Mouse (Mus musculus): ENCODE data around the gene Snd1. TPM values are rescaled to one million over a fixed set of nuclear protein-coding genes. Genes with fewer than 3 reads are reported as not detected.

The Snd1 gene
- polyA plus RNA-seq, 1 experiment from 2014 or later: 104 TPM

- Histone ChIP-seq H3K27ac (ENCODE audit: low read depth, low read length) (no peak overlapping the region), H3K36me3 (ENCODE audit: control insufficient read depth, insufficient read depth, low read length) (no peaks in the 10 kb centered on the region), H3K9ac (ENCODE audit: low read length) (no peak overlapping the region), H3K27me3 (ENCODE audit: control insufficient read depth, insufficient read depth, low read length) (peaks cover 24% of the 10 kb centered on the region), H3K4me2 (ENCODE audit: low read depth, low read length, severe bottlenecking) (no peak overlapping the region), H3K4me1 (replicated peaks; ENCODE audit: control insufficient read depth, insufficient read depth, low read length) (no peaks in the 10 kb centered on the region), H3K4me3 (ENCODE audit: low read depth, low read length) (no peak overlapping the region), H3K9me3 (ENCODE audit: control insufficient read depth, low read length) (no peaks in the 10 kb centered on the region)
- no peak for ATAC-seq (replicated peaks; ENCODE audit: low FRiP score)
- DNase-seq (ENCODE audit: low spot score): no peak
- WGBS: 13% methylated on average over 5 of the region's 5 CpGs
Measured at GRCm38 (mm10) chr6:28450481-28450880, 24.5 kb upstream of the Snd1 start.

- Histone ChIP-seq H3K4me1 (replicated peaks; ENCODE audit: control insufficient read depth, insufficient read depth, low read length) (no peaks in the 10 kb centered on the region), H3K4me3 (ENCODE audit: low read depth, low read length) (no peak overlapping the region), H3K36me3 (ENCODE audit: control insufficient read depth, insufficient read depth, low read length) (no peaks in the 10 kb centered on the region), H3K27me3 (ENCODE audit: control insufficient read depth, insufficient read depth, low read length) (peaks cover 24% of the 10 kb centered on the region), H3K9me3 (ENCODE audit: control insufficient read depth, low read length) (no peaks in the 10 kb centered on the region), H3K9ac (ENCODE audit: low read length) (no peak overlapping the region), H3K4me2 (ENCODE audit: low read depth, low read length, severe bottlenecking) (no peak overlapping the region), H3K27ac (ENCODE audit: low read depth, low read length) (no peak overlapping the region)
- 7% methylated on average over 12 of the region's 12 CpGs for WGBS
- ATAC-seq (replicated peaks; ENCODE audit: low FRiP score) (no peak), DNase-seq (ENCODE audit: low spot score) (no peak)
Measured at GRCm38 (mm10) chr6:28450977-28451376, 24.0 kb upstream of the Snd1 start.

GRCm38 (mm10) chr6:28459221-28459668, 15.7 kb upstream of the Snd1 start:
- no peaks in the 10 kb centered on the region for H3K27me3 ChIP-seq (ENCODE audit: control insufficient read depth, insufficient read depth, low read length)
- no peaks in the 10 kb centered on the region for H3K4me1 ChIP-seq (replicated peaks; ENCODE audit: control insufficient read depth, insufficient read depth, low read length)
- DNase-seq (ENCODE audit: low spot score) (no peak), ATAC-seq (replicated peaks; ENCODE audit: low FRiP score) (no peak)
- no peaks in the 10 kb centered on the region for H3K36me3 ChIP-seq (ENCODE audit: control insufficient read depth, insufficient read depth, low read length)
- H3K9me3 ChIP-seq (ENCODE audit: control insufficient read depth, low read length): no peaks in the 10 kb centered on the region
- H3K4me2 ChIP-seq (ENCODE audit: low read depth, low read length, severe bottlenecking): no peak overlapping the region
- H3K4me3 ChIP-seq (ENCODE audit: low read depth, low read length): no peak overlapping the region
- H3K27ac ChIP-seq (ENCODE audit: low read depth, low read length): no peak overlapping the region
- H3K9ac ChIP-seq (ENCODE audit: low read length): no peak overlapping the region

GRCm38 (mm10) chr6:28460534-28460933, 14.4 kb upstream of the Snd1 start:
- DNase-seq (ENCODE audit: low spot score) (peak; percentile 79), ATAC-seq (replicated peaks; ENCODE audit: low FRiP score) (no peak)
- Histone ChIP-seq H3K4me3 (ENCODE audit: low read depth, low read length) (no peak overlapping the region), H3K27ac (ENCODE audit: low read depth, low read length) (no peak overlapping the region), H3K9me3 (ENCODE audit: control insufficient read depth, low read length) (no peaks in the 10 kb centered on the region), H3K4me1 (replicated peaks; ENCODE audit: control insufficient read depth, insufficient read depth, low read length) (no peaks in the 10 kb centered on the region), H3K9ac (ENCODE audit: low read length) (no peak overlapping the region), H3K36me3 (ENCODE audit: control insufficient read depth, insufficient read depth, low read length) (no peaks in the 10 kb centered on the region), H3K4me2 (ENCODE audit: low read depth, low read length, severe bottlenecking) (no peak overlapping the region), H3K27me3 (ENCODE audit: control insufficient read depth, insufficient read depth, low read length) (no peaks in the 10 kb centered on the region)
- 8% methylated on average over 5 of the region's 5 CpGs for WGBS

- H3K4me2 ChIP-seq (ENCODE audit: low read depth, low read length, severe bottlenecking): no peak overlapping the region
- 69% methylated on average over 6 of the region's 6 CpGs for WGBS
- H3K27me3 ChIP-seq (ENCODE audit: control insufficient read depth, insufficient read depth, low read length): no peaks in the 10 kb centered on the region
- DNase-seq (ENCODE audit: low spot score): no peak
- H3K27ac ChIP-seq (ENCODE audit: low read depth, low read length): no peak overlapping the region
- no peak overlapping the region for H3K9ac ChIP-seq (ENCODE audit: low read length)
- no peaks in the 10 kb centered on the region for H3K36me3 ChIP-seq (ENCODE audit: control insufficient read depth, insufficient read depth, low read length)
- H3K4me1 ChIP-seq (replicated peaks; ENCODE audit: control insufficient read depth, insufficient read depth, low read length): no peaks in the 10 kb centered on the region
- ATAC-seq (replicated peaks; ENCODE audit: low FRiP score): no peak
- H3K9me3 ChIP-seq (ENCODE audit: control insufficient read depth, low read length): no peaks in the 10 kb centered on the region
- H3K4me3 ChIP-seq (ENCODE audit: low read depth, low read length): no peak overlapping the region
Measured at GRCm38 (mm10) chr6:28464630-28465029, 10.3 kb upstream of the Snd1 start.

GRCm38 (mm10) chr6:28470017-28470602, 4.8 kb upstream of the Snd1 start:
- WGBS: 71% methylated on average over 4 of the region's 4 CpGs
- no peak overlapping the region for H3K9ac ChIP-seq (ENCODE audit: low read length)

GRCm38 (mm10) chr6:28470621-28471020, 4.3 kb upstream of the Snd1 start:
- Histone ChIP-seq H3K4me2 (ENCODE audit: low read depth, low read length, severe bottlenecking) (no peak overlapping the region), H3K9ac (ENCODE audit: low read length) (no peak overlapping the region), H3K4me3 (ENCODE audit: low read depth, low read length) (no peak overlapping the region), H3K36me3 (ENCODE audit: control insufficient read depth, insufficient read depth, low read length) (no peaks in the 10 kb centered on the region), H3K27ac (ENCODE audit: low read depth, low read length) (no peak overlapping the region), H3K9me3 (ENCODE audit: control insufficient read depth, low read length) (no peaks in the 10 kb centered on the region), H3K27me3 (ENCODE audit: control insufficient read depth, insufficient read depth, low read length) (no peaks in the 10 kb centered on the region), H3K4me1 (replicated peaks; ENCODE audit: control insufficient read depth, insufficient read depth, low read length) (no peaks in the 10 kb centered on the region)
- WGBS: 81% methylated on average over 5 of the region's 5 CpGs
- no peak for ATAC-seq (replicated peaks; ENCODE audit: low FRiP score)
- DNase-seq (ENCODE audit: low spot score): no peak

More at GRCm38 (mm10) chr6:28470017-28470602, 4.8 kb upstream of the Snd1 start:
- Histone ChIP-seq H3K4me3 (ENCODE audit: low read depth, low read length) (no peak overlapping the region), H3K27me3 (ENCODE audit: control insufficient read depth, insufficient read depth, low read length) (no peaks in the 10 kb centered on the region), H3K4me2 (ENCODE audit: low read depth, low read length, severe bottlenecking) (no peak overlapping the region), H3K36me3 (ENCODE audit: control insufficient read depth, insufficient read depth, low read length) (no peaks in the 10 kb centered on the region), H3K27ac (ENCODE audit: low read depth, low read length) (no peak overlapping the region), H3K4me1 (replicated peaks; ENCODE audit: control insufficient read depth, insufficient read depth, low read length) (no peaks in the 10 kb centered on the region), H3K9me3 (ENCODE audit: control insufficient read depth, low read length) (no peaks in the 10 kb centered on the region)
- ATAC-seq (replicated peaks; ENCODE audit: low FRiP score) (no peak), DNase-seq (ENCODE audit: low spot score) (no peak)

- Histone ChIP-seq H3K36me3 (ENCODE audit: control insufficient read depth, insufficient read depth, low read length) (no peaks in the 10 kb centered on the region), H3K9ac (ENCODE audit: low read length) (no peak overlapping the region), H3K27ac (ENCODE audit: low read depth, low read length) (no peak overlapping the region), H3K9me3 (ENCODE audit: control insufficient read depth, low read length) (no peaks in the 10 kb centered on the region), H3K4me2 (ENCODE audit: low read depth, low read length, severe bottlenecking) (no peak overlapping the region), H3K27me3 (ENCODE audit: control insufficient read depth, insufficient read depth, low read length) (no peaks in the 10 kb centered on the region), H3K4me3 (ENCODE audit: low read depth, low read length) (no peak overlapping the region), H3K4me1 (replicated peaks; ENCODE audit: control insufficient read depth, insufficient read depth, low read length) (no peaks in the 10 kb centered on the region)
- WGBS: 84% methylated on average over 9 of the region's 9 CpGs
- ATAC-seq (replicated peaks; ENCODE audit: low FRiP score) (no peak), DNase-seq (ENCODE audit: low spot score) (no peak)
Measured at GRCm38 (mm10) chr6:28471284-28472035, 3.5 kb upstream of the Snd1 start.

GRCm38 (mm10) chr6:28474211-28474610, 728 bp upstream of the Snd1 start:
- ATAC-seq (replicated peaks; ENCODE audit: low FRiP score) (no peak), DNase-seq (ENCODE audit: low spot score) (no peak)
- Histone ChIP-seq H3K9ac (ENCODE audit: low read length) (no peak overlapping the region), H3K36me3 (ENCODE audit: control insufficient read depth, insufficient read depth, low read length) (no peaks in the 10 kb centered on the region), H3K4me3 (ENCODE audit: low read depth, low read length) (no peak overlapping the region), H3K27me3 (ENCODE audit: control insufficient read depth, insufficient read depth, low read length) (no peaks in the 10 kb centered on the region), H3K4me1 (replicated peaks; ENCODE audit: control insufficient read depth, insufficient read depth, low read length) (no peaks in the 10 kb centered on the region; the same call in 1 of the 2 replicates), H3K27ac (ENCODE audit: low read depth, low read length) (no peak overlapping the region), H3K4me2 (ENCODE audit: low read depth, low read length, severe bottlenecking) (no peak overlapping the region), H3K9me3 (ENCODE audit: control insufficient read depth, low read length) (no peaks in the 10 kb centered on the region)
- 92% methylated on average over 4 of the region's 4 CpGs for WGBS

All from forebrain, embryonic 11.5 days (tissue).